Mouse (Mus musculus) limb, embryonic 11.5 days (tissue): ENCODE results near the gene Timeless. TPM values are rescaled to one million over a fixed set of nuclear protein-coding genes. Genes with fewer than 3 reads are reported as not detected.

Experiments
- ATAC-seq: fragments of 200-750 bp; cut with Nextera tagmentation; 2 replicates; pipeline ENCODE4 v1.8.0; 2017; ENCODE audit warnings: low read depth; ENCODE audit not compliant: insufficient number of reproducible peaks, low FRiP score, low TSS enrichment
- DNase-seq: peaks from one replicate; pipeline ENCODE4 v3.0.0-alpha.2; 2015; ENCODE audit warnings: low spot score
- H3K27ac ChIP-seq: fragments of 300-500 bp; sonication (generic); replicated peaks from 2 replicates; pipeline ENCODE4 v1.5.1; 2014; ENCODE audit warnings: low read depth, mild to moderate bottlenecking, low read length
- H3K27me3 ChIP-seq: fragments of 300-500 bp; sonication (generic); 2 replicates; pipeline ENCODE4 v1.6.1; 2014; ENCODE audit warnings: mild to moderate bottlenecking, low read length, mixed read lengths; ENCODE audit not compliant: control insufficient read depth, insufficient read depth
- H3K36me3 ChIP-seq: fragments of 300-500 bp; sonication (generic); 2 replicates; pipeline ENCODE4 v1.6.1; 2014; ENCODE audit warnings: mild to moderate bottlenecking, low read length, moderate library complexity, mixed read lengths; ENCODE audit not compliant: control insufficient read depth, insufficient read depth
- H3K4me1 ChIP-seq: fragments of 300-500 bp; sonication (generic); 2 replicates; pipeline ENCODE4 v1.6.1; 2014; ENCODE audit warnings: low read length, mixed read lengths; ENCODE audit not compliant: control insufficient read depth, insufficient read depth
- H3K4me2 ChIP-seq: fragments of 300-500 bp; sonication (generic); 2 replicates; pipeline ENCODE4 v1.6.1; 2014; ENCODE audit warnings: low read depth, mild to moderate bottlenecking, moderate library complexity; ENCODE audit not compliant: severe bottlenecking
- H3K4me3 ChIP-seq: fragments of 300-500 bp; sonication (generic); 2 replicates; pipeline ENCODE4 v1.5.1; 2014; ENCODE audit warnings: low read depth, low read length
- H3K9ac ChIP-seq: fragments of 300-500 bp; sonication (generic); 2 replicates; pipeline ENCODE4 v1.6.1; 2014; ENCODE audit warnings: mild to moderate bottlenecking, low read length
- H3K9me3 ChIP-seq: fragments of 300-500 bp; sonication (generic); 2 replicates; pipeline ENCODE4 v1.6.1; 2016; ENCODE audit warnings: low read length; ENCODE audit not compliant: control insufficient read depth
- WGBS: fragments of 180-500 bp; shearing (Covaris S2); extraction: QIAGEN DNeasy Blood & Tissue Kit; methylation state at CpG from one replicate; pipeline ENCODE4 v1.1.7; 2014; 5-methylcytosine and 5-hydroxymethylcytosine counted together
- polyA plus RNA-seq: library from polyadenylated mRNA; unstranded; fragments of >200 nt; fragmentation: Nextera tagmentation; extraction: Ambion mirVana; gene quantifications from 2 replicates; pipeline ENCODE4 v1.2.1, GENCODE M21; 2014

Gene Timeless
- polyA plus RNA-seq, 1 experiment from 2014 or later: 92.9 TPM

DNA sequence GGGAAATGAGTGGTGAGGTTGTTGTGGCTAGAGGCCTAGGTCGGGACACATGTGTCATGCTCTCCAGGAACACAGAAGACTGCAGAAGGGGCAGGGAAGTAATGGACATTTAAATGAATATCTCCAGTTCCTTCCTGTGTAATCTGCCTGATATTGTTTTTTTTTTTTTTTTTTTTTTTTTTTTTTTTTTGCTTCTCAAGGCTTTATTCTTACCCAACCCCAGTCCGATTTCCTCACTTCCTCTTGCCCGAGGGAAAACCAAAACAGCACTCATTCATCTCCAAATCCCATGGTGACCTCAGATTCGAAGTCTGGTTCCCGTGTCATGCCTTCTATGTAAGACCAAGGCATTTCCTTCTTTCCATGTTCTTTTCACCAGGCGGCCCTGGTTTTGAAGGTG, 66.4 kb downstream of the Timeless start:
- DNase-seq (no peak), ATAC-seq (no peak)
- H3K27me3 ChIP-seq: no peaks in the 10 kb centered on the region
- no peaks in the 10 kb centered on the region for H3K4me1 ChIP-seq
- H3K36me3 ChIP-seq: no peaks in the 10 kb centered on the region
- H3K4me2 ChIP-seq: no peak overlapping the region
- no peak overlapping the region for H3K9ac ChIP-seq
- no peak overlapping the region for H3K27ac ChIP-seq
- WGBS: 81% methylated on average over 6 of the region's 6 CpGs
- no peak overlapping the region for H3K4me3 ChIP-seq
- H3K9me3 ChIP-seq: no peaks in the 10 kb centered on the region

DNA sequence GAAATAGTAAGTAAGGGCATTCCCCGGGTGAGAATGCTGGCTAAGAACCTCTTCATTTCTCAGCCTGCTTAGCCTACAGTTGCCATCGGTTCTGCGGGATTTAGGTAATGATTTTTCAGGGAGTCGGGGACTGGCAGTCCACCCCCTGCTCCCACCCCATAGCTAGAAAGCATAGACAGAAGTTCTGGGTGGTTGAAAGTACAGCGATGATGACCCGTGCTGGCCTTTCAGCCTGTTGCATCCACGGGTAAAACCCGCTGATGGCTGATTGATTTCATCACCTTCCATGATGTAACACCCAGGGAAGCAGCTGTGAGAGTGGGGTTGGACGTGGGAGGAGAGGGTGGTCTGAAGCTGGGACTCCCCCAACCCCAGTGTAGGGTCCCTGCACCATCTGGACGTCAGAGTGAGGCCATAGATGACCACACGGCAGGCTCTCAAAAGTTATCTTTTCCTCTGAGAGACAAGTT, 66.9 kb downstream of the Timeless start, which contains the start of gene Il23a:
Gene Il23a (minus strand): TSS at position 51 of the 470 bp plus-strand sequence.
- H3K4me3 ChIP-seq: no peak within 1 kb of the TSS
- no peaks in the 10 kb centered on the region for H3K36me3 ChIP-seq
- H3K9me3 ChIP-seq: no peaks in the 10 kb centered on the region
- no peak within 1 kb of the TSS for H3K9ac ChIP-seq
- 87% methylated on average over 11 of the region's 11 CpGs for WGBS
- ATAC-seq (no peak), DNase-seq (no peak)
- no peak within 1 kb of the TSS for H3K4me2 ChIP-seq
- H3K27me3 ChIP-seq: no peaks in the 10 kb centered on the region
- peaks cover under 1% of the 10 kb centered on the region for H3K4me1 ChIP-seq
- H3K27ac ChIP-seq: no peak within 1 kb of the TSS

DNA sequence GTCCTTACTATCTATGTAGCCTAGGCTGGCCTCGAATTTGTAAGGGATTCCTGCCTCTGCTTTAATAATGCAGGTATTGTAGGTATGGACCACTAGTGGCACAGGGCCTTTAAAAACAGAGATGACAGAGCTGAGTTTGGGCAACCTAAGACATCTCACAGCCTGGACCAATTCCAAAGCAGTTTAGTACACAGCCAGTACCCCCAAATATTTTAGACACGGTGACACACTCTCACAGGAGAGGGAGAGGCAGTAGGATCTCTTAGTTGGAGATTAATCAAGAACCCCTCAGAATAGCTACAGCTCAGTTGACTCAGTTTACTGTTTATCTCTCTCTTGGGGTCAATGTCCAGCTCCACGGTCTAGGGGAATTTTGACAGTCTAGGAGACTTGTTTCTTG, 70.5 kb downstream of the Timeless start:
- no peak for DNase-seq
- ATAC-seq: no peak
- H3K27ac ChIP-seq: peak overlapping the region; percentile 89
- WGBS: 46% methylated on average over 3 of the region's 3 CpGs
- peak overlapping the region; percentile 85 for H3K4me2 ChIP-seq
- peaks cover 3% of the 10 kb centered on the region for H3K4me1 ChIP-seq
- H3K36me3 ChIP-seq: no peaks in the 10 kb centered on the region
- peak overlapping the region; percentile 91 for H3K9ac ChIP-seq
- no peaks in the 10 kb centered on the region for H3K9me3 ChIP-seq
- peak overlapping the region; percentile 60 for H3K4me3 ChIP-seq
- H3K27me3 ChIP-seq: no peaks in the 10 kb centered on the region

Other genes with a start within 250 kb of the Timeless start
- gene Hsd17b6, start 224.5 kb upstream of the Timeless start, polyA plus RNA-seq: not detected in 2 replicates
- 111 TPM in 2 replicates for gene Prim1, start 216.9 kb upstream of the Timeless start, polyA plus RNA-seq
- 1,036 and 1,045 TPM in 2 replicates for gene Naca, start 196.5 kb upstream of the Timeless start, polyA plus RNA-seq
- 631 and 646 TPM in 2 replicates for gene Ptges3, start 173.1 kb upstream of the Timeless start, polyA plus RNA-seq
- gene Atp5b, start 148.8 kb upstream of the Timeless start, polyA plus RNA-seq: 2,292 and 2,394 TPM in 2 replicates
- 16.7 and 17.1 TPM in 2 replicates for gene Baz2a, start 140.5 kb upstream of the Timeless start, polyA plus RNA-seq
- 25.2 and 29.8 TPM in 2 replicates for gene Rbms2, start 51.8 kb upstream of the Timeless start, polyA plus RNA-seq
- gene Gls2, start 37.6 kb upstream of the Timeless start, polyA plus RNA-seq: 1.6 and 1.9 TPM in 2 replicates
- 32.5 and 33.1 TPM in 2 replicates for gene Spryd4, start 20.3 kb upstream of the Timeless start, polyA plus RNA-seq
- gene Mip, start 6.2 kb upstream of the Timeless start, polyA plus RNA-seq: 0.32 and 0.41 TPM in 2 replicates
- gene Apon, start 22.0 kb downstream of the Timeless start, polyA plus RNA-seq: 0.50 and 0.52 TPM in 2 replicates
- not detected in 2 replicates for gene Apof, start 36.6 kb downstream of the Timeless start, polyA plus RNA-seq
- gene Stat2, start 38.5 kb downstream of the Timeless start, polyA plus RNA-seq: 12.0 and 14.0 TPM in 2 replicates
- not detected in 2 replicates for gene Il23a, start 66.7 kb downstream of the Timeless start, polyA plus RNA-seq
- 37.5 and 38.7 TPM in 2 replicates for gene Pan2, start 71.3 kb downstream of the Timeless start, polyA plus RNA-seq
- gene Cnpy2, start 90.4 kb downstream of the Timeless start, polyA plus RNA-seq: 343 and 351 TPM in 2 replicates
- 231 and 232 TPM in 2 replicates for gene Cs, start 105.7 kb downstream of the Timeless start, polyA plus RNA-seq
- gene Coq10a, start 136.9 kb downstream of the Timeless start, polyA plus RNA-seq: 8.5 and 11.0 TPM in 2 replicates
- 12.0 and 12.8 TPM in 2 replicates for gene Ankrd52, start 145.1 kb downstream of the Timeless start, polyA plus RNA-seq
- gene Slc39a5, start 169.2 kb downstream of the Timeless start, polyA plus RNA-seq: 0.07 and 0.20 TPM in 2 replicates
- gene Nabp2, start 179.4 kb downstream of the Timeless start, polyA plus RNA-seq: 89.9 and 91.8 TPM in 2 replicates
- gene Rnf41, start 179.6 kb downstream of the Timeless start, polyA plus RNA-seq: 34.3 and 34.6 TPM in 2 replicates
- gene Smarcc2, start 227.2 kb downstream of the Timeless start, polyA plus RNA-seq: 96.5 and 105 TPM in 2 replicates